Mouse (Mus musculus) embryonic stem cell, embryonic (primary cell): ENCODE results near the gene Mafg.

ENCODE experiments used
- CTCF ChIA-PET, 4 experiments: fragments of 300-600 bp in 2 of 4; fragments of 350-600 bp in 2 of 4; sonication (Branson Sonifier 250); formaldehyde crosslinking; loops; one replicate each; lab custom pipeline; 2022; ENCODE audit warnings: inconsistent platforms in 2 of 4; lab: Charles Lee
- POLR2A ChIA-PET, 4 experiments: fragments of 300-600 bp in 2 of 4; fragments of 350-600 bp in 2 of 4; sonication (Branson Sonifier 250); formaldehyde crosslinking; loops; one replicate each; lab custom pipeline; 2022; ENCODE audit warnings: antibody characterized with exemption in 4 of 4, inconsistent platforms in 1 of 4; lab: Charles Lee

Gene Mafg

DNA sequence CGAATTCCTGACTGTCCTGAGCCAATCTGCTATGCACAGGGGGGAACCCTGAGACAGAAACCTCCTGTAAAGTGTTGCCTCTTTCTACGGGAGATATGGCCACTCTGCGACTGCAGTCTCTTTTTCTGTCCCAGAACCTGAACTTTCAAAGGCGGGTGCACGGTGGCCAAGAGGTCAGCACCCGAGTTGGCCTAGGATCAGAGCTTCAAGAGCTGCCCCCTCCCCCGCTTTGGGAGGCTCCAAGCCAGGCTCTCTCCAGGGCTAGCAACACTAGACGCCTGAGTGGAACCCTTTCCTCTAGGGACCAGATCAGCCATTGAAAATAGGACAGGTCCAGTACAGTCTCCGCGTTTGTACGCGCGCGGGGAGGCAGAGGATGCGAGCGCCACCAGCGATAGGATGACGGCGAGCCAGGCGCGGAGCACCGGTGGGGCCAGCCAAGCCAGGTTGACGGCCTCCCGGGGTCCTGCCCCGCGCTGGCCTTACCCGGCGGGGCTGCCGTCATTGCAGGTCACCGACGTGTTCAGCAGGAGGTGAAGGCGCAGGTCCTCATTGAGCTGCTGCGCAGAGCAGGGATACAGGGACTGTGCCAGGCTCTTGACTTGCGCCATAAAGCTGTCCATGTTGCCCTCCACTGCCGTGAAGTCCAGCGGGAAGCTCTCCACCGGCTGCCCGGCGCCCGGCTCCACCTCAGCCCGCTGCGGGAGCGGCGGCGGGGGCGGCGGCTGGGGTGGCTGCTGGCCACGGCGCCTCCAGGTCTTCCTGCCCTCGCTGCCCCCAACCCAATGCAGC, 26.3 kb upstream of the Mafg start:
- CTCF ChIA-PET = interaction anchor here (0.6 to 3.1 kb wide), 67 partner anchors 8 to 381 kb away, joined by 3 to 25 read pairs (median 4); partner anchors contain the start of genes Cenpx (in 2 of the 4), Lrrc45 (in 2 of the 4), Dcxr (in 1 of the 4) and Mafg (in 1 of the 4)

DNA sequence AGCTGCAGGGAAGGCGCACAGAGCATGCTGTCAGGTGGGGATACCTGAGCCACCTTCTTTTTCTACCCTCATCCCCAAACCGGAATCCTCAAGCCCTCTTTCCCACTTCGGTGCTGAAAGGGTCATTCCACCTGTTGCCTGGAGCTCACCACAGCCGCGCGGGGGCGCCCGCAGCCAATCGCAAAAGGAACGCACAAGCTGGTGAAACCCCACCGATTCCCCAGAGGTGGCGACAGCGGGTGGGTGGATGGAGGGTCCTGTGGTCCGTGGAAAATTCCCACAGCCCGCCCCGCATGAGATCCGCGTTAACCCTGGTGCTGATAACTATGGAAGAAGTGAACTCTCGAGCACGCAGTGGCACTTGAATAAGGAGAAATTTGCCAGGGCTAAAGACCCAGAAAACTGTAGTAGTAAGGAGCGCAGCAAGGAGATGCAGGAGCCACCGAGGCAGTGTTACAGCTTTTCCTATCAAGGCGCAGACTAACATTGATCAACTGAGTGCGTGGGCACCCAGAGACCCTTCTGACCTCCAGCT, 25.5 kb upstream of the Mafg start:
- POLR2A ChIA-PET = interaction anchor here (0.5 to 20.9 kb wide), 55 partner anchors 8 to 487 kb away, joined by 3 to 227 read pairs (median 4); partner anchors contain the start of genes Pycr1 (in 3 of the 4), Aspscr1 (in 2 of the 4), Cenpx (in 2 of the 4) and Lrrc45 (in 2 of the 4)
- CTCF ChIA-PET = interaction anchor here (0.6 to 3.1 kb wide), 62 partner anchors 9 to 382 kb away, joined by 3 to 25 read pairs (median 4); partner anchors contain the start of genes Cenpx (in 2 of the 4), Lrrc45 (in 2 of the 4), Dcxr (in 1 of the 4) and Mafg (in 1 of the 4)

More for the DNA sequence above, 26.3 kb upstream of the Mafg start:
- POLR2A ChIA-PET = interaction anchor here (0.5 to 20.9 kb wide), 72 partner anchors 7 to 486 kb away, joined by 3 to 227 read pairs (median 4); partner anchors contain the start of genes Pycr1 (in 3 of the 4), Rac3 (in 3 of the 4), Aspscr1 (in 2 of the 4) and Cenpx (in 2 of the 4)

DNA sequence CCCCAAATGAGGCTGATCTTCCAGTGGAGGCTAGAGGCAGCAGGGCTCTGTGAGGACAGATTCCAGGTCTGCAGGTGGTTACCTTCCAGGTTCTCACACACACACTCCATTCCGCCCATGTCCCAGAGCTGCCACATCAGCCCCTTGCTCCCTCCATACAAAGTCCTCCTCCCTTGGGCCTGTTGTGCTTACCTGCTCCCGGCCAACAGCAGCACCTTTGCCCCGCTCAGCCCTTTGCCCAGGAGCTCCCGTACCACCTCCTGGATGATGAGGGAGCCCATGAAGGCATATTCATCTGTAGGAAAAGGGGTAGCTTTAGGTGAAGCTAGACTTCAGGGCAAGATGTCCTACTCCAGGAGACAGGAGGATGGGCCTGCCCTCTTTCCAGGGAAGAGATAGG, 23.9 kb upstream of the Mafg start:
- ChIA-PET POLR2A (interaction anchor here in 3 of 4 experiments (0.9 to 20.9 kb wide), 17 partner anchors 9 to 84 kb away, joined by 3 to 227 read pairs (median 7); partner anchors contain the start of genes Mafg (in 2 of the 3), Pycr1 (in 2 of the 3), Aspscr1 (in 1 of the 3) and Myadml2 (in 1 of the 3)), CTCF (interaction anchor here in 1 of 4 experiments (1.1 kb wide), 1 partner anchor 150 kb away, joined by 3 read pairs; no protein-coding TSS in a partner anchor)

DNA sequence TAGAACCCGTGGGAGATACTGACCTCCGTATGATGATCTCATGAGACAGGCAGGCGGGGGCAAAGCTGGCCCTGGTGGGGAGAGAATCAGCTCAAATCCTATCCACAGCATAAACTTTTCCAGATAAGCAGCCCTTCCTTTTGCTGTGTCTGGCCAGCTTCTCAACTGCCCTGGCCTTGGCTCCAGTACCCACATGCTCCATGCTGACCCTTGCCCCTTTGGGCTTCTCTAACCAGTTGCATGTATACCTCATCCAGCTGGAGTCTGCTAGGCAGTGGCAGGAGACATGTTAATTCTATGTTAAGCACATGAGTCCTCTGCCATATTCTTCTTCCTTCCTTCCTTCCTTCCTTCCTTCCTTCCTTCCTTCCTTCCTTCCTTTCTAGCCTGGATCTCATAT, 21.3 kb upstream of the Mafg start:
- CTCF ChIA-PET = interaction anchor here in 2 of 4 experiments (0.6 to 1.1 kb wide), 5 partner anchors 11 to 188 kb away, joined by 3 read pairs; partner anchors contain the start of gene Pycr1 (in 1 of the 2)
- POLR2A ChIA-PET = interaction anchor here in 3 of 4 experiments (0.6 to 20.9 kb wide), 16 partner anchors 9 to 65 kb away, joined by 3 to 227 read pairs (median 4); partner anchors contain the start of genes Pycr1 (in 3 of the 3), Aspscr1 (in 1 of the 3), Cenpx (in 1 of the 3) and Lrrc45 (in 1 of the 3)

DNA sequence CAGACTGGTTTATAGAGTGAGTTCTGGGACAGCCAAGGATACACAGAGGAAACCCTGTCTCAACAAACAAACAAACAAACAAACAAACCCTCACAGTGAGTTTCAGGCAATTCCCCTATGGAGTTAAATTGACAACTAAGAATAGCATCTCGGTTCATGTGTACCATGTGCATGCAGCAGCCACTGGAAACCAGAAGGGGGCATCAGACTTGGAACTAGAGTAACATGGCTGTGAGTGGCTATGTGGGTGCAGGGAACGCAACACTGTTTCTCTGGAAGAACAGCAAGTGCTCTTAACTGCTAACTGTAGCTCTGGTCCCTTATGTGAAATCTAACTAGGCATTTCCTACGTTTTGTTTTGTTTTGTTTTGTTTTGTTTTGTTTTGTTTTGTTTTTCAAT, 18.5 kb upstream of the Mafg start:
- CTCF ChIA-PET = interaction anchor here in 2 of 4 experiments (0.7 to 0.9 kb wide), 4 partner anchors 8 to 392 kb away, joined by 3 to 5 read pairs (median 4); partner anchors contain the start of gene Pycr1 (in 1 of the 2)

DNA sequence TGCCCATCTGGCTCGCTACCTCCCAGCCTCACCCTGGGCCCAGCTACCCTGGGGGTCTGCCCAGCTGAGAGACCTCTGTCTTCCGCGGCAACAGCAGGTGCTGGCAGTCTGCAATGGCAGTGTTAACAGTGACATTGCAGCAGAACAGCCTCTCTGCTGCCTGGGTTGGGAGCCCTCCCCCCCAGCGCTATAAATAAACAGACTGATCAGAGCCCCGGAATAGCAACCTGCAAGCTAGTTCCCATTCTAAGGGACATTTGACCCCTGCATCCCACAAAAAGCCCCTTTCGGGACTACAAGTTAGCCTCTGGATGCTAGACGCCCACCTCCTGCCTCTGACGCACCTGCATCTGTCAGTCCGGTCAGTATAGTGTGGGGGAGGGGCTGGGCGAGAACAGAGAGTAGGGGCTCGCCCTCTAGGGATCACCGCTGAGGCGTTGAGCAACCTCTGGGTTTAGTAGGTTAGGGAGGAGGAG, 14.6 kb upstream of the Mafg start, which contains the start of gene Myadml2:
Gene Myadml2, minus strand, starts transcription at position 158 of the 476 bp plus-strand sequence.
- ChIA-PET CTCF (interaction anchor here in 1 of 4 experiments (1.1 to 1.9 kb wide), 3 partner anchors 8 to 128 kb away, joined by 3 to 5 read pairs (median 3); no protein-coding TSS in a partner anchor), POLR2A (interaction anchor here (0.6 to 27.6 kb wide), 26 partner anchors 8 to 202 kb away, joined by 3 to 947 read pairs (median 4); partner anchors contain the start of genes Mafg (in 4 of the 4), Arl16 (in 1 of the 4), Ccdc137 (in 1 of the 4) and Notum (in 1 of the 4))

More for the DNA sequence above, 18.5 kb upstream of the Mafg start:
- POLR2A ChIA-PET = interaction anchor here in 2 of 4 experiments (0.7 to 20.9 kb wide), 9 partner anchors 9 to 32 kb away, joined by 3 to 227 read pairs (median 3); partner anchors contain the start of genes Mafg (in 1 of the 2), Notum (in 1 of the 2) and Sirt7 (in 1 of the 2)

DNA sequence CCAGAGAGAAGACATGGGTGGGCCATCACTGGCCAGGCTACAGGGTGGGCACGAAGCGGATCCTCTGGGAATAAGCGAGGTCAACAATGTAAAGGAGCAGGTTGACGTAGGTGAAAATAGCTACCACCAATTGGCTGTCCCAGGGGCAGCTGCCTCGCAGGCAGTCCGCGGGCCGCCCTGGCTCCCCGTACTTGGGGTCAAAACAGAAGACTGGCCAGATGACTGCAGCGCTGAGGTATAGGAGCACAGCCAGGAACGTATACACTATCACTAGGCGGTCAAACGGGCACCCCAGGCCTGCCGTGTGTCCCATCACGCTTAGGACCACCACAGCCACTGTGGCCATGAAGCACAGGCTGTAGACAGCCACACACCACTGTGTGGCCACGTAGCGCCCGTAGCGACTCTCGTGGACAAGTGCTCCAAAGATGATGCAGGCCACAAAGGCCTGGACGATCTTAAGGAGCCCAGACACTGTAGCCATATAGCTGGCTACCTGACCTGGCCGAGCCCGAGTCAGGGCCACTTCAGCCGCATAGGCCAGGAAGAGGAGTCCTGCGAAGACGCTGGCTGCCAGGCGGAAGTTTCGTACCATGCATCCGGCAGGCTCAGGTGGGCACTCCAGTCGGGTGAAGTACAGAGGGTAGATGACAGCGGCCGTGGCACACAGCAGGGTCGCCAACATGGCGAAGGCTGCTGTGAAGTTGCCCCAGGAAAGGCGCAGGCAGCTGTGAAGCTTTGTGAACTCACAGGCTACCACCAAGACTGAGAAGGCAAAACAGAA, 13.8 kb upstream of the Mafg start:
- ChIA-PET POLR2A (interaction anchor here in 3 of 4 experiments (0.5 to 27.6 kb wide), 33 partner anchors 9 to 333 kb away, joined by 3 to 947 read pairs (median 6); partner anchors contain the start of genes Mafg (in 3 of the 3), Arl16 (in 1 of the 3), Ccdc137 (in 1 of the 3) and Notum (in 1 of the 3)), CTCF (interaction anchor here in 2 of 4 experiments (1.1 to 1.9 kb wide), 5 partner anchors 9 to 129 kb away, joined by 3 to 5 read pairs (median 4); no protein-coding TSS in a partner anchor)

DNA sequence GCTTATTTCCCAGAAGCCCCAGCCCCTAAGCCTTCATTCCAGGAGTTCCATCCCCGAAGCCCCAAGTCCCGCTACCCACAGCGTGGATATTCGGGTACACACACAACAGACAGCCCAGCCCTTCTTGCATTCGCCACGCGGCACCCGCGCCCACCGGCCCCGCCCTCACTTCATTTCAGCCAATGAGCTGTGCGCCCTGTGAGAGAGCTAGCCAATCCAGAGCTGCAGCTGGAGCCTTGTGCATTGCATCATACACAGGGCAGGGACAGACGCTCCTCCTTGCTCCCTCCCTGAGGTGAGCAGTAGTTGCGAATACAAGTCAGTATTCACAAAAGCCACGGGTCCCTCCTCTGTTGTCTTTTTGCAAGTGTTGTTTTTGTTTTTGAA, 10.2 kb upstream of the Mafg start, which contains the start of gene Pycr1:
Gene Pycr1, minus strand, starts transcription at position 169 of the 387 bp plus-strand sequence.
- POLR2A ChIA-PET = interaction anchor here (0.5 to 27.6 kb wide), 143 partner anchors 9 to 593 kb away, joined by 3 to 947 read pairs (median 4); partner anchors contain the start of genes Cenpx (in 4 of the 4), Lrrc45 (in 4 of the 4), Mafg (in 4 of the 4) and Notum (in 4 of the 4)
- CTCF ChIA-PET = interaction anchor here (0.6 to 2.4 kb wide), 28 partner anchors 9 to 339 kb away, joined by 3 to 24 read pairs (median 4); partner anchors contain the start of genes Mafg (in 2 of the 4), Notum (in 2 of the 4) and Sirt7 (in 1 of the 4)

DNA sequence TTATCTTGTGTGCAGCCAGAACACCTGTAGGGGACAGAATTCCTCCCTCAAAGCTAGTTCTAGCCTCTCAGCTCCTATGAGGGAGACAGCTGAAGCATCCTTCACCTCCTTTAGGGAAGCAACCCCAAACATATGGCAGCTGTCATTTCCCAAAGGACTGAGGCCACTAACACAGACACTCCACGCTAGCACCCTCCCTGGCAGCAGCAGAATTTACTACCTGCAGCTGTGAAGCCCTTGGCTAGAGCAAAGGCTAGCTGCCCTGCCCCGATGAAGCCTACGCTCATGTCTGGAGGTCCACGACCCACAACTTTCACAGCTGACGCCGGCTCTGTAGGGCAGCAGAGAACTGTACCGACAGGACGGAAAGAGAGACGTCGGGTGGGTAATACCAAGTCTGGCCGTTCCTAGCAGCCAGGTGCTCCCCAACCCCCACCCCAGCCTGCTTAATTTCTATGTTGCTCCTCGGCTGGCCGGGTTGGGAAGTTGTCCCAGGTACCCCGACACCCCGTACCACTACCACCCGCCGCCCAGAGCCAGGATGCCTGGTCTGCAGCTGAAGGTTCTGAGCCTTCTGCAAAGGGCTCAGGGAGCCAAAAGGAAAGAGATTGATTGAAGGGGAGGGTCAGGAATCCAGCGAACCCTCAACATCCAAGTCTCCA, 9.7 kb upstream of the Mafg start:
- ChIA-PET CTCF (interaction anchor here (0.5 to 2.4 kb wide), 29 partner anchors 8 to 153 kb away, joined by 3 to 24 read pairs (median 4); partner anchors contain the start of genes Mafg (in 2 of the 4), Notum (in 2 of the 4), Cenpx (in 1 of the 4) and Lrrc45 (in 1 of the 4)), POLR2A (interaction anchor here (0.5 to 27.6 kb wide), 125 partner anchors 8 to 594 kb away, joined by 3 to 947 read pairs (median 5); partner anchors contain the start of genes Cenpx (in 4 of the 4), Lrrc45 (in 4 of the 4), Mafg (in 4 of the 4) and Notum (in 4 of the 4))

DNA sequence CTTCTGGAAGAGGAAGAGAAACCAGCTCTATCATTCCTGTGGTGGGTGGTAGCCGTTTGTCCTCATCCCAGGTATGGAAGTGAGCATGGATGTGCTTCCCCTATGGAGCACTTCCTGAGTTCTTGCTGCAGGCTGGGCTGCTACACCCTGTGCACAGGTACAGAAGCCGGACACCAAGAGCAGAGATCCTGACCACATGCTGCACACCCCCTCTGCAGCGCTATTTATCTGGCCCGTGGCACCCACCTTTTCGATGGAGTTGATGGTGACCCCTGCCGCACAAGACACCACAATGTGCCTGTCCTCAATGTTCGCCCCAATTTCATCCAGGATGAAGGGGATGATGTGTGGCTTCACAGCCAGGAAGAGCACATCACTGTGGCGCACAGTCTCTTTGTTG, 8.5 kb upstream of the Mafg start:
- ChIA-PET POLR2A (interaction anchor here (0.5 to 27.6 kb wide), 22 partner anchors 8 to 260 kb away, joined by 3 to 947 read pairs (median 14); partner anchors contain the start of genes Mafg (in 3 of the 4), Sirt7 (in 2 of the 4), Cenpx (in 1 of the 4) and Lrrc45 (in 1 of the 4)), CTCF (interaction anchor here in 2 of 4 experiments (1.4 to 2.4 kb wide), 4 partner anchors 9 to 135 kb away, joined by 3 to 24 read pairs (median 6); partner anchors contain the start of genes Mafg (in 1 of the 2) and Notum (in 1 of the 2))

DNA sequence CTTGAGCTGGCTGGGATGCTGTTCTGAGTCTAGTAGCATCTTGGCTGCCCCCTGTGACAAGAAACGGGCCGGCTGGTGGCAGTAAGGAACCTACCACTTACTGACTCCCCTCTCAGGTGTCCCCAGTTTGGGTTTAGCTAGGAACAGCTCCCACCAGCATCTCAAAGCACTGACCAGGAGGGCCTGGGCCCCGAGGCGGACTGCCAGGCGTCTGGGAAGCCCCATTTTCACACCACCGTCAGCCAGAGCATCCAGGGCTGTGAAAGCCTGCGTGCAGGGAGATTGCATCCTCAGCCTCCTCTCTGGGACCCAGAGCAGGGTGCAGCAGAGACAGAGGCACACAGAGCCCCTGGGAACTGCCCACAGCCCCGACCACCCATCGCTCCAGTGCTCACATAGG, 7.9 kb upstream of the Mafg start:
- CTCF ChIA-PET = no interaction called here
- POLR2A ChIA-PET = interaction anchor here in 3 of 4 experiments (0.8 to 27.6 kb wide), 12 partner anchors 8 to 159 kb away, joined by 3 to 947 read pairs (median 5); partner anchors contain the start of genes Mafg (in 3 of the 3), Cenpx (in 1 of the 3), Lrrc45 (in 1 of the 3) and Notum (in 1 of the 3)

DNA sequence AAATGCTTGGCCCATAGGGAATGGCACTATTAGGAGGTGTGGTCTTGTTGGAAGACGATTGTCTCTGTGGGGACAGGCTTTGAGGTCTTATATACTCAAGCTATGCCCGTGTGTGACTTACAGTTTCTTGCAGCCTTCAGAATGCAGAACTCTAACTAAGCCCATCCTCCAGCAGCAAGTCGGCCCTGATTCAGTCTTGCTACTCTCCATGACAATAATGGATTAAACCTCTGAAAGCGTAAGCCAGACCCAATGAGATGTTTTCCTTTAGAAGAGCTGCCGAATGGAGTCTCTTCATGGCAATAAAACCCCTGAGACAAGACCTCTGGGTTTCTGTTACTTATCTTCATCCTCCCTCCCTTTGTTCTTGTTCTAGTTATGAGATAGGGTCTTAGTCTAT, 1.4 kb upstream of the Mafg start:
- CTCF ChIA-PET = no interaction called here
- POLR2A ChIA-PET = interaction anchor here (0.6 to 28.4 kb wide), 28 partner anchors 2 to 1429 kb away, joined by 3 to 947 read pairs (median 4); partner anchors contain the start of genes Pycr1 (in 4 of the 4), P4hb (in 3 of the 4), Myadml2 (in 2 of the 4) and Notum (in 2 of the 4)

DNA sequence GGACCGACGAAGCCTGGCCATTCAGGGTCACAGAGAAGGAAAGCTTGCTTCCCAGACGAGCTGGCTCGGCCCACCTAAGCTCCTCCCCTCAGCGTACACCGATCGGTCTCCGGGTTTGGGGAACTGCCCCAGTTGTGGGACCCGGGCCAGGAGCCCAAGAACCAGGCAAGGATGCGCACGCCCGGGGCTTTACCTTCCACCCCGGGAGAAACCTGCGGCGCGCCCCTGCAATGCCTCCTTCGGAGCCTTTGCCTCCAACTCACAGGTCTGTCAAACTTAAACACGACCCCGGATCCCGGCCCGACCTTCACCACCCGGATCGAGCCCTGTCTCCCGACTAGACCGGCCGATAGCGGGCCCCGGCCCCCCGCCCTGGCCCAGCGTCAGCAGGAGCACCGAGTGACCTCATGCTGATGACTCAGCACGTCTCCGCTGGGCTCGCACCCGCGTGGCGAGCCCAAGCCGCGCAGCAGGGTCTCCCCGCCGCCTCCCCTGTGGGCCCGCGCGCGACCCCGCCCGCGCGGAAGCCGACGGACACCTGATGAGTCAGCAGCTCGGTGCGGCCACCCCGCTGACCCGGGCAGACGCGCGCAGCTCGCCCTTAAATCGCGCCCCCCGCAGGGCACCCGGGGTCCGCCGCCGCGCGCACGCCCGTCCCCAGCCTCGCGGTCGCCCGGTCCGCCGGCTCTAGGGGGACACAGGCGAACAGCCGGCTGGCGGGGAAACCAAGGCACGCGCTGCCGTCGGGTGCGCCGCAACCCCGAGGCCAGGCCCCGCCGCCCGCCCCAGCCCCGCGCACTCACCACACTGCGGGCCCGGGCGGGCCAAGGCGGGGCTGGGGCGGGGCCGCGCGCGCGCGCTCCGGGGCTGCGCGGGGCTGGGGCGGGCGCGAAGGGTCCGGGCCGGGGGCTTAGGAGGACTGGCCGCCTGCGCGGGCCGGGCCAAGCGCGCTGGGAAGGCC, 561 bp downstream of the Mafg start:
- ChIA-PET POLR2A (interaction anchor here (0.5 to 28.4 kb wide), 126 partner anchors 4 to 513 kb away, joined by 3 to 947 read pairs (median 4); partner anchors contain the start of genes Myadml2 (in 4 of the 4), Pycr1 (in 4 of the 4), Sirt7 (in 4 of the 4) and Aspscr1 (in 3 of the 4)), CTCF (interaction anchor here (0.5 to 2.1 kb wide), 21 partner anchors 8 to 292 kb away, joined by 3 to 6 read pairs (median 4); partner anchors contain the start of genes Sirt7 (in 2 of the 4), Cenpx (in 1 of the 4), Lrrc45 (in 1 of the 4) and Notum (in 1 of the 4))
